Comparison of ENCODE assay signal across 11 mouse cellular contexts in the genomic region with DNA sequence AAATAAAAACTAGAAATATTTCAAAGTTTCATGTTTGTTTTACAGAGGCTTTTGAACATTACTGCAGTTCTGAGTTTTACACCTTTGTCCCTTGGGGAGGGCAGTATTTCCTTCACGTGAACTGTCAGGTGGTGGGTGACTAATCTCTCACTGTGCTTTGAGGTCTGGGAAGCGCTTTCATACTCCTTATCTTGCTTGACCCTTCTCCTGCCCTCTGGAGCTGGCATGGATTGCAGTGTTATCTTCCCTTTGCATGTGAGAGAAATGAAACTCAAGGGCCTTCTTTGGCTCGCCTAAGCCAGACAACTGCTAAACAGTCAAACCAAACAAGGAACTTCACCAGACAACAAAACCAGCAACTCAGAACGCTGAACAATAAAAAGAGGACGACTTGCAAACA.
DNase-seq lines count a peak whose midpoint lies in the region; ATAC-seq lines count a peak whose summit lies in the region.
"Had no signal": no experiment of that assay in that cellular context is flagged by ENCODE, and none has a peak within 500 bp of the region (broad histone marks: within the 10 kb centered on the region; RNA-seq: fewer than 3 reads in every experiment).

No protein-coding gene starts in this region.

- WGBS in stomach, embryonic 14.5 days: 38% methylated on average over 5 of the region's 5 CpGs

- H3K36me3 ChIP-seq in stomach, embryonic 14.5 days (ENCODE audit: control insufficient read depth, insufficient read depth, low read length): no peaks in the 10 kb centered on the region

- peak; percentile 7 to 23 for DNase-seq in kidney, postnatal 36 days
- DNase-seq in kidney, postnatal 25 days: no peak
- DNase-seq in heart, postnatal 4 days: peak; percentile 68
- no peak for DNase-seq in layer of hippocampus, postnatal 36 days
- DNase-seq: adrenal gland, postnatal 36 days; thymus, adult 18-20 months had no signal

- no peaks in the 10 kb centered on the region for H3K4me1 ChIP-seq in stomach, embryonic 14.5 days (ENCODE audit: control insufficient read depth, insufficient read depth, low read length)

- H3K4me3 ChIP-seq in stomach, embryonic 14.5 days (ENCODE audit: low read depth, low read length): no peak overlapping the region
- H3K4me3 ChIP-seq: layer of hippocampus, adult 2 months; myocyte had no signal

- no peak overlapping the region for H3K27ac ChIP-seq in stomach, embryonic 14.5 days (ENCODE audit: low read length)
- H3K27ac ChIP-seq: layer of hippocampus, adult 2 months had no signal

- H3K27me3 ChIP-seq in stomach, embryonic 14.5 days (ENCODE audit: control insufficient read depth, insufficient read depth, low read length): no peaks in the 10 kb centered on the region

- ATAC-seq in common myeloid progenitor, adult 5-6 weeks (replicated peaks; ENCODE audit: low read depth, poor library complexity, severe bottlenecking): peak; percentile 58
- 0 out of 2 replicates have a peak, but pooled peaks have one; percentile 33 for ATAC-seq in stomach, embryonic 14.5 days (ENCODE audit: insufficient number of reproducible peaks, insufficient read depth, low FRiP score, low read depth)
- no peak for ATAC-seq in granulocyte monocyte progenitor cell, adult 5-6 weeks (replicated peaks; ENCODE audit: poor library complexity, severe bottlenecking)

- H3K4me2 ChIP-seq in stomach, embryonic 14.5 days (replicated peaks; ENCODE audit: low read depth, low read length): no peak overlapping the region

- H3K9ac ChIP-seq in stomach, embryonic 14.5 days (replicated peaks; ENCODE audit: low read depth, low read length): no peak overlapping the region

- no peaks in the 10 kb centered on the region for H3K9me3 ChIP-seq in stomach, embryonic 14.5 days (ENCODE audit: control insufficient read depth, low read depth, low read length)

Comparison
In these comparisons a context has a peak if more than half of its experiments do, and no peak if none do; other contexts are left out.
1. DNase-seq: peak in kidney, postnatal 36 days (2 of 2) and heart, postnatal 4 days (single experiment); none in kidney, postnatal 25 days (0 of 2) and layer of hippocampus, postnatal 36 days (0 of 2).